Mouse (Mus musculus) layer of hippocampus, postnatal 36 days (tissue): ENCODE measurements around the gene Ect2l. TPM values are rescaled to one million over a fixed set of nuclear protein-coding genes. Genes with fewer than 3 reads are reported as not detected.

Experiments
- DNase-seq, 2 experiments: peaks; one replicate each; pipeline ENCODE4 v3.0.0; 2022
- total RNA-seq, 2 experiments: library from RNA; stranded (reverse); gene quantifications; 2 replicates each; pipeline ENCODE4 v1.2.3; 2021

The Ect2l gene
- total RNA-seq = under 1 TPM; 0.42 to 0.53 TPM

DNA sequence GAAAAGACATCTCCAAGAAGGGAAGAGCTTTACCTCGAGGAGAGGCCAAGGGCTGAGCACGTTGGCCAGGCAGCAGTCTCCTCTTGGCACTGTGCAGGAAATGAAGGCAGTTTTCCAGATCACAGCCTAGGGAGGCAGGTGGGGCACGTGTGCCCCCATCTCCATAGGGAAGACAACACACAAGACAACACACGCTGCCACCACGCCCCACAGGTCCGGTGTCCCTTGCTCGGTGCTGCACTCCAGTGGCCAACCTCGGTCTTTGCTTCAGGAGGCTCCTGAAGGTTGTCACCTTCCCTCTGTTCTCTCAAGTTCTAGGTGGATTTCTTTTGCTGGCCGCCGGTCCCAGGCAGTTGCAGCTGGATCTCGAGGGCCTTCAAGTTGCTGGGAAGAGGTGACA lies at the start of gene Ect2l:
Gene Ect2l, minus strand, starts transcription at position 165 of the 400 bp plus-strand sequence.
- DNase-seq = peak in 1 of 2 experiments; percentile 11

DNA sequence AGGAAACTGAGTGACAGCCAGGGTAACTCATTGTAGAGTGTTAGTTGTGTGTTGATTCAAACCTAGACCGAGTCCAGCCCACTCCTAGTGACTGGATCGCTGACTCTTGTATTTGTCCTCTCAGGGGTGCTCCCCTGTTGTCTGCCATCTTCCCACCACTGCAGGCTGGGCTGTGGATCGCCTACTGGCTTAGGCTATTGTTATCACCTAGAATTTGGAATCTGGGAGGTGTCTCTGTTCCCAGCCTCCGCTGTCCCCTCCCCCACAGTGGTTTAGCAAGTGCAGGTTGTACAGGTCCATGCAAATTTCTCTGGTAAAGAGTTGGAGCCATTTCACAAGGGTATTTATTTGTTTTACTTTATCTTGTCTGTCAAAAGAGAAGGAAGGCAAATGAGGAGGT lies 40.7 kb upstream of the Ect2l start:
- DNase-seq = no peak

GRCm38 (mm10) chr10:18243614-18244013 lies 32.9 kb upstream of the Ect2l start:
- no peak for DNase-seq

DNA sequence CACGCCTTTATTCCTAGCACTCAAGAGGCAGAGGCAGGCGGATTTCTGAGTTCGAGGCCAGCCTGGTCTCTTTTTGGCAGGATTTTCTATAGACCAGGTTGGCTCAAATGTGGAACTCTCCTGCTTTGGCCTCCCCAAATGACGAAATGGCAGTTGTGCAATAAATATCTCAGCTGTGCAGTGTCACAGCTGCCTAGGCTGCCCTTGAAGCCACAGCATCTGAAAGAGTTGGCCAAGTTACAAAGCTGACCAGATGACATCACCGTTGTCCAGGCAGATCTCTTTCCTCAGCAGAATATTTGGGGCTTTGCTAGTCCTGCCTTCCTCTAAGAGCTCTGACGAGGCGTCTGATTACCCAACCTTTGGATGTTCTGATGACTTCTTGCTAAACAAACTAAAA lies 26.5 kb upstream of the Ect2l start:
- no peak for DNase-seq

GRCm38 (mm10) chr10:18236328-18236927 lies 25.7 kb upstream of the Ect2l start:
- DNase-seq = no peak

DNA sequence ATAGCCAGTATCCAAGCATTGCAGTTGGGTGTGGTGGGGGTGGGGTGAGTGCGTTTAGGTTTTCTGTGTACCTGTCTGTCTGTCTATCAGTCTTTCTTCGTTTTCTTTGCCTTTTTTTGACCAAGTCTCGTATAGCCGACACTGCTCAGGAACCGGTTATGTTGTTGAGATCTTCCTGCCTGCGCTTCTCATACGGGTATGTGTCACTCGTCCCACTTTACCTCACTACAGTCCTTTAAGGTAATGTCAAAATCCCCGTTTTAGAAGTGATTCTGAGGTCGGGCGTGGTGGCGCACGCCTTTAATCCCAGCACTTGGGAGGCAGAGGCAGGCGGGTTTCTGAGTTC lies 24.7 kb upstream of the Ect2l start:
- no peak for DNase-seq

GRCm38 (mm10) chr10:18234560-18235401 lies 24.1 kb upstream of the Ect2l start, which contains the start of gene Ccdc28a:
Gene Ccdc28a (minus strand): TSS chr10:18234998.
- peak; percentile 95 to 97 for DNase-seq

GRCm38 (mm10) chr10:18233891-18234290 lies 23.2 kb upstream of the Ect2l start:
- no peak for DNase-seq

GRCm38 (mm10) chr10:18224386-18224785 lies 13.7 kb upstream of the Ect2l start:
- peak; percentile 40 to 42 for DNase-seq

DNA sequence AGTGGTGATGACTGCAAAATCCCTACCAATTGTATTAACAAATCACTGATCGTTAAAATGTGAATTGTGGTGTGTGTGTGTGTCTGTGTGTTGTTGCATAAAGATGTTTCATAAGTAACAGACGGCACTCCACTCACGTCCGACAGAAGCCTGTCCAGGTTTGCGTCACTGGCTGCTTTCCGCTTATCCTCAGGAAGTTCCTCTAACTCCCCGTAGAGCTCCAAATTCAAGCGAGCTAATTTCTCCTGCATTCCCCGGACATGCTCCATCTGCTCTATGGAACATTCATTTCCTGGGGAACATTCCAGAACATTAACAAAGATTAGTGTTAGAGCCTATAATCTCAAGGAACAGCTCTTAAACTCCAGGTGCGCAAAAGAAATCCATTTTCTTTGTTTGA lies 8.7 kb upstream of the Ect2l start:
- DNase-seq = no peak

- DNase-seq = no peak
Measured at GRCm38 (mm10) chr10:18214124-18214523, 3.4 kb upstream of the Ect2l start.

DNA sequence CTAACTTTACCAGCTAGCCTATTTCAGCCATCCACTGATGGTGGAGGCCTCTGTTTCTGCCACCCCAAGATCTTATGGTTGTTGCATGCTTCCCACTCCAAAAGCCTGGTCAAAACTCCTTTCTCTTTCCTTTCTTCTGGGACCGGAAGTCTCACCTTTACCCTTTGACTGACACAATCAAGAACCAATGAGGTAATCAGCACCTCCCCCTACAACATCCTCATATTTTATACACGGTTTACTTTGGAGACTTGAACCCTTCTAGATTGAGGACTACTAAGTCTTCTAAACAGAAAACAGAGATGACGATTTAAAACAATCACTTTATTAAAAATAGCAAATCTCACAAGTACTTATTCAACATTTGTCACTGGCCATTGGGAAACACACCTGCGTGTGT lies 2.7 kb upstream of the Ect2l start:
- no peak for DNase-seq

DNA sequence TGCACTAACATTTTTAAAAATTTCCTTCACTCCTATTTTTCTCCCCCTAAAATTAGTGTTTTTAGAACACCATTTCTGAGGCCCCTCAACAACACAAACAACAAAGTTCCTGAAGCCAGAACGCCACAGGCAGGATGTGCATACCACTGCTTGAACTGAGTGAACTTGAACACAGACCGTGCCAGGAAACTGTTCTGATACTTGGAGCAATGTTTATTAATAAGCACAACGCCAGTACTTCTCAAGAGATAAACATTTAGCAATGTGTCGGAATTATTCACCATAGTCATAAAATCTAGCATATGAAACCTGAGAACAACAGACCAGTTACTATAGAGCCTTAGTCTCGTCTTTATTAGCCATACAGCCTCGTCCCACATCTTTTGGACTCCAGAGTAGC lies 571 bp downstream of the Ect2l start:
- no peak for DNase-seq

DNA sequence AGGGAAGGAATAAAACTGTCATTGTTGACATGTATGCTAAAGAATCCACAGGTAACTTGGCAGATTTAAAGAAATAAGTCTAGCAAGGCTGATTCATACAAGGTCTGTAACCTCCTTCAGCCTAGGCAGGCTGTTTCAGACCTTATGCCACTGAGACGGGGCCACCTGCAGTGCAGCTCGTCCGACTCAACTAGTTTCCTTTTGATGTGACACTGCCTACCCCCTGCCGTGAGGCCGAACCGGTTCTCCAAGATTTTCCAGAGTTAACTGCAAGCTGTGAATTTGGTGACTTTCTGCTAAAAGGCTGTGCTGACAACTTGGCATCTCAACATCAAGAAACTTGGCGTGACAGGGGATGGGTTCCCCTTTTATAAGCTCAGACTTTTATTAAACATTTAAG lies 6.6 kb downstream of the Ect2l start:
- DNase-seq = no peak

DNA sequence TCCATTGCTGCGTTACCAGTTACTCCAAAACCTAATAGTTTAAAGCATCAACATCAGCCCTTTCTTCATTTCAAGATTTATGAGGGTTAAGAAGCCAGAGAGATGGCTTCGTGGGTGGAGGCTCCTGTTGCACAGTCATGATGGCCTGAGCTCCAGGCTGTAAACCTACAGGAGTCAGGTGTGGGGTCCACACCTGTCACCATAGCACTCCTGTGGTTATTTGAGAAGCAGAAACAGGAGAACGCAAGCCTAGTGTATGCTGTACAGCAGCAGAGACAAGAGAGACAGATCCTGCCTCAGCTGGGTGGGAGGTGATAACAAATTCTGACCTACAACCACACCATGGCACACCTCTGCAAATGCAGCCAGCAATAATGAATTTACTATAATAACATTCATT lies 8.3 kb downstream of the Ect2l start:
- no peak for DNase-seq

GRCm38 (mm10) chr10:18200656-18201055 lies 10.0 kb downstream of the Ect2l start:
- no peak for DNase-seq

DNA sequence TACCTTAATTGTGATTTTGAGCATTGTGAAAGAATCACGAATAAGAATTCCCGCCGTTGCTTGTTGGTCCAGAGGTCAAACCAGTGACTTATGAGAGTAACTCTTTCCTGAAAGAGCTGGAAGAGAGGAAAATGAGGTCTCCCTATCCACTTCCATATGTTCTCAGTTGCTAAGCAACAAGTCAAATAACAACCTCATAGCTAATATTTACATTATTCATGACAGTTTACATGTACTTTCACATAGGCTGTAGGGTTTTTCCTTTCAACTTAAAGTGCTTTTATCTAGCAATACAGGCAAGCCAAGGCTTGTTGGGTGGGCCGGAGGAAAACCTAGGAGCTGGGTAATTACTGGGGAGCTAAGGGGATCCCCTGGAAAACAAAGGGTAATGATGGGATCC lies 10.8 kb downstream of the Ect2l start:
- DNase-seq = no peak

- DNase-seq = no peak
Measured at GRCm38 (mm10) chr10:18198286-18199015, 12.2 kb downstream of the Ect2l start.

- DNase-seq = peak; percentile 21 to 68
Measured at GRCm38 (mm10) chr10:18197206-18197979, 13.3 kb downstream of the Ect2l start.

DNA sequence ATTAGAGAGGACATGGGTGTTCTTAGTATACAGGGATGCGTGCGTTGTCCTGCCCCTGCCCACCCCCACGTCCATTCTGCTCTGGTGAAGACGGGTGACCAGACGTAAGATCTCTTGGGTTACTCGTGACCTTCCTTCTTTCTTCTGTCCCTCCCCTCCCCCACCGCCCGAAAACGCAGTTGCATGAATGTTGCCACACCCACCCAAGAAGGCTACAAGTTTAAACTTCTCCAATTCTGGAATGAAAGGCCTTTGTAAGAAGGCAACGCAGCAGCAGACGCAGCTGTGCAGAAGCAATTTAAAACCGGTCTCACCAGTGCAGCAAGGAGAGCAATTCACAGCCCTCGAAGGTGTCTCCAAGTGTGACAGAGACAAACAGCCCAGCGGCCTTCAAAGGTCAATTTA lies 16.0 kb downstream of the Ect2l start:
- DNase-seq = no peak

- DNase-seq = no peak
Measured at GRCm38 (mm10) chr10:18194156-18194555, 16.5 kb downstream of the Ect2l start.

- DNase-seq = no peak
Measured at GRCm38 (mm10) chr10:18193221-18193620, 17.5 kb downstream of the Ect2l start.

DNA sequence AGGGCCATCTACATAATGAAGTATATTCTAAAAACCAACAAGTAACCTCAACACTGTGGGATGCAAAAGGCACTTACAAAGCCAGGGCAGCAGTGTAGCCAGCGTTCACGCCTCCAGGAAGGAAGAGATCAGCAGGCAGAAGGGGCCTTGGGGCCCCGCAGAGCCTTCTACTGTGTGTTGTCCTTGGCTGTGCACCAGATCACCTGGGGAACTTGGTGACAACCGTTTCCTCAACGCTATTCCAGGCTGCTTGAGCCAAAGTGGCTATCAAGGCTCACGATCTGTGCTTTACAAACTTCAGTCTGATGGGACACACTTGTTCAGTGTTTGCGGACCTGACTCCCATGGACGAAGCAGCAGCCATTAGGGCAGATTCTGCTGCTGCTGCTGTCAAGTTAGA lies 19.0 kb downstream of the Ect2l start:
- DNase-seq = no peak
